Mouse (Mus musculus): ENCODE measurements around the gene Gm7942.
"Not testable (repeated sequence)": the region's sequence is repeated elsewhere in the genome, so short reads cannot be mapped to it uniquely, and the experiment has no call there.

The Gm7942 gene

GRCm38 (mm10) chr5:95106638-95107037 lies at the start of gene Gm7942:
TSS of gene Gm7942 (plus strand) at chr5:95106938.
- not testable (repeated sequence) for DNase-seq
